Mouse (Mus musculus): ENCODE measurements around the gene Rph3a.

GRCm38 (mm10) chr5:121039465-121039864 lies 29.6 kb upstream of the Rph3a start:
- TF ChIP-seq CTCF (IDR thresholded peaks at IDR 0.05; ENCODE audit: insufficient read depth, low read depth, low read length), result no peak
- TF ChIP-seq POLR2A (IDR thresholded peaks at IDR 0.05; ENCODE audit: insufficient read depth, low read depth, low read length), result no peak
